Mouse (Mus musculus) telencephalon, adult 2 months (tissue): ENCODE data around the gene Smarcb1.
A peak's percentile ranks its signal among the peaks of the same experiment; 100 is the strongest.
"Not testable (repeated sequence)": the region's sequence is repeated elsewhere in the genome, so short reads cannot be mapped to it uniquely, and the experiment has no call there.

Source experiments
- DNase-seq: peaks from one replicate; pipeline ENCODE4 v3.0.0-alpha.2; 2011; ENCODE audit warnings: low read depth, low spot score

Gene Smarcb1

GRCm38 (mm10) chr10:75889406-75890153 lies 31.8 kb downstream of the Smarcb1 start:
- no peak for DNase-seq

- DNase-seq: not testable (repeated sequence)
These were observed 33.9 kb downstream of the Smarcb1 start for GRCm38 (mm10) chr10:75887504-75887903.

- no peak for DNase-seq
These were observed 36.7 kb downstream of the Smarcb1 start for GRCm38 (mm10) chr10:75884742-75885141.

DNA sequence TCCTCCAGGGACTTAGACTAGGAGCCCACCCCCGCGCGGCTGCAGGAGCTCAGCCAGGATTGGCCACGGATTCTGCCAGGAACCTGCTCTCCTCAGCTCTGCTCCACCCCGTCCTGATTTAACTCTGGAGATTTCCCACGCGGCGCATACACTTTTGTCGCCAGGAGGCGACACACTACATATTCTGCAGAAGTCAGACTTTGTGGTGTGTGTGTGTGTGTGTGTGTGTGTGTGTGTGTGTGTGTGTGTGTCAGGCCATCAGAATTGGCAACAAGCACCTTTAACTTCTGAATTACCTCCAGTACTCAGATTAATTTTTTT lies 38.2 kb downstream of the Smarcb1 start:
- peak; percentile 76 for DNase-seq

GRCm38 (mm10) chr10:75882433-75883231 lies 38.8 kb downstream of the Smarcb1 start:
- DNase-seq: no peak

DNA sequence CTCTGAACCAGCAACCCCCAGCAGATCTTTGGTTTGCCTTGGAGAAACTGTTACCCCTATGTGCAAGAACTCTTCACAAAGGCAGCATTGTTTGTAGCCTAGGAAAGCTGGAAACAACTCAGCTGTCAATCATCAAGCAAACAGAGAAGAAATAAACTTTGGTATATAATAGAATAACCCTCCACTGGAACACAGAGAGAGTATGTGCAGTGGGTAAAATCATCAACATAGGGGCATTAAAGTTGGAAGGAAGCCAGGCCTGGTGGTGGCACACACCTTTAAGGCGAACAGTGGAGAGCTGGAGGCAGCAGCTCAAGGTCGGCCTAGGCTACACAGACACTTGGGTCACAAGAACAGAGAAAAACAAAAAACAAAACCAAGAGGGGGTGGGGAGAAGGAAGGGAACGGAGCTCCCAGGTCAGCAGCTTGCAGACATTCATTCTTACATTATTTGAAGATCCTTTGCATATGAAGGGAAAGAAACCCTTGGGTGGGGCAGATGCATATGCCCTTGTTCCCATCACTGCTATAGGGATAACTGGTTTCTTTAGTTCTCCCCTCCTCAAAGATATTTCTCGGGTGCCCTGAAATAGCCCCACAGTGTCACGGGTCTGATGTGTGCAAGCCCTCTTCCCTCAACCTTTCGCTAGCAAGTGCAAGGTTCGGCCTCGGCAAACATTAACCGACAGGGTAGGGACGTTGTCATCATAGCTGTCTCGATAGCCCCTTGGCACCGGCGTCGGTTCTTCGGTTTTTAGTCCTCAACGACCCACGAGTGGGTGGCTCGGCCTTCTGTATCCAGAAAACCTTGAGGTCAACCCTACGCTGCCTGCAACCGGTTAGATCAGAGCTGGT lies 39.6 kb downstream of the Smarcb1 start:
- no peak for DNase-seq

DNA sequence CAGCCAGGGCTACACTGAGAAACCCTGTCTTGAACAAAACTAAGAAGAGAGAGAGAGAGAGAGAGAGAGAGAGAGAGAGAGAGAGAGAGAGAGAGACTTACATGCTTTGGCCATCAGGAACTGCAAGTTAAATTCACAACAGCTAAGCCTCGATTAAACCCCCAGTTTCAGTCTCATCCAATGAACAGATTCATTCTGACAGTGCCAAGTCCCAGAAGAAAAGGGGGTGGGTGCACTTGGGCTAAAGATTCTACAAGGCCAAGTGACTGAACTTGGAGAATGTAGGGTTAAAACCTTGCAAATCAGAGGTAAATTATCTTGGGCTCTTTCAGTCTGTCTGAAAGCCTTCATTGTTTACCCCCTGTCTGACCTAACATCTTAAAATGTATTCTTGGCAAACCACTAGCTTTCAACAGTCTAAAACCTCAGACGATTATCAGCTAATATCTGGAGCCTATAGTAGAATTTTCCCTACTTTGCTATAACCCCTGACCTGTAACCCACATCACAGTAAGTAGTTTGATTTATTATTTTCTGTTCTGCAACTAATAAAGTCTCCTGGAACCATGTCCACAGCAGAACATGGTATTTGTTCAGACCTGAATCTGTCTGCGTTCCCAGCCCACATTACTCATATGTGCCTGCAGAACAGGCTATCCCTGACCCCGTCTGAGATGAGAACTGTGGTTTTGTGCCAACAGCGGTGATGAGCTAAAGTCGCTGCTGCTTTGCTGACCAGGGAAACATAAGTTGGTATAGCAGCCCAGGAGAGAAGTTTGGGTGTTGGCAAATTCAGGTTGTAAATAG lies 40.4 kb downstream of the Smarcb1 start:
- no peak for DNase-seq

- no peak for DNase-seq
These were observed 41.1 kb downstream of the Smarcb1 start for GRCm38 (mm10) chr10:75880351-75880750.

DNA sequence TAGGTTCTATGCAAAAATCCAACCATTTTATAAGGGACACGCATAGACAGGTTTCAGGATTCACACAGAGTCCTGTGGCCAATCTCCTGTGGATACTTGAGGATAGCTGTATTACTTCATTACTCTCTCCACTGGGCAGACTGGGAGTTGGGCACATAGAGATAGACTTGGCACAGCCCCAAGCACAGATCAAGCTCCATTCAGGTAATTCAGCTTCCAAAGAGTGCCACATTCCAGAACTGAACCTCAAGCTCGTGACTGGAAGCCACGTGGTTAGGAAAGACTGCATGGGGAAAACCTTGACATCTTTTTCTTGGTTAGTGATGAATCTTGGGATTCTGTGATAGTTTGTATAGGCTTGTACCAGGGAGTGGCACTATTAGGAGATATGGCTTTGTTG lies 42.6 kb downstream of the Smarcb1 start:
- no peak for DNase-seq

GRCm38 (mm10) chr10:75873543-75874170 lies 47.8 kb downstream of the Smarcb1 start:
- DNase-seq: no peak

DNA sequence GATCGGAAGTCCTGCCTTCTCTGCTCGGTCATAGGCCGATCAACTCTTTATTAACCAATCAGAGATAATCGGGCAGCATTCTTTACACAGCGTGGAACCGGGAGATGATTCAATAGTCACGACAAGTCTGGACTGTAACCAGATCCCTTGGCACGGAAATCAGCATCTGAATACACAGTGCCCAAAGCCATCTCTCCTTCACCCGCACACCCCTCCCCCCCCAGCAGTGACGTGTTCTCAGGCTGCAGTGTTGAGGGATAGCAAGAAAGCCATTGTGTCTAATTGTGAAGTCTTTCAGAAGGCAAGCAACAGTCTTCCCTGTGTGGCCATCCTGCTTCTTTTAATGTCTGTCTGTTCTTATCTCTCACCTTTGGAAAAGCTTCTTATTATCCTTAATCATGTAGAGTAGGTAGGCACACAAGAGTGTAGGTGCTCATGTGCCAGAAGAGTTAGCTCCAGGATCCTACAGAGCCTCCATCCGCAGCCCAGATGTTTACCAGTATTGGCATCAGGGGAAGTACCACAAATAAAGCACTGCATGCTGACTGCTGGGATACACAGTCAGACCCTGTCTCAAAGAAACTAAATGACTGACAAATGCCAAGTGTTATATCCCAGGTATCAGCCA lies 48.4 kb downstream of the Smarcb1 start:
- peak; percentile 80 for DNase-seq

GRCm38 (mm10) chr10:75872025-75872914 lies 49.1 kb downstream of the Smarcb1 start:
- DNase-seq: no peak

GRCm38 (mm10) chr10:75861587-75861986 lies 59.8 kb downstream of the Smarcb1 start:
- no peak for DNase-seq

- DNase-seq: no peak
These were observed 60.7 kb downstream of the Smarcb1 start for GRCm38 (mm10) chr10:75860746-75861145.

DNA sequence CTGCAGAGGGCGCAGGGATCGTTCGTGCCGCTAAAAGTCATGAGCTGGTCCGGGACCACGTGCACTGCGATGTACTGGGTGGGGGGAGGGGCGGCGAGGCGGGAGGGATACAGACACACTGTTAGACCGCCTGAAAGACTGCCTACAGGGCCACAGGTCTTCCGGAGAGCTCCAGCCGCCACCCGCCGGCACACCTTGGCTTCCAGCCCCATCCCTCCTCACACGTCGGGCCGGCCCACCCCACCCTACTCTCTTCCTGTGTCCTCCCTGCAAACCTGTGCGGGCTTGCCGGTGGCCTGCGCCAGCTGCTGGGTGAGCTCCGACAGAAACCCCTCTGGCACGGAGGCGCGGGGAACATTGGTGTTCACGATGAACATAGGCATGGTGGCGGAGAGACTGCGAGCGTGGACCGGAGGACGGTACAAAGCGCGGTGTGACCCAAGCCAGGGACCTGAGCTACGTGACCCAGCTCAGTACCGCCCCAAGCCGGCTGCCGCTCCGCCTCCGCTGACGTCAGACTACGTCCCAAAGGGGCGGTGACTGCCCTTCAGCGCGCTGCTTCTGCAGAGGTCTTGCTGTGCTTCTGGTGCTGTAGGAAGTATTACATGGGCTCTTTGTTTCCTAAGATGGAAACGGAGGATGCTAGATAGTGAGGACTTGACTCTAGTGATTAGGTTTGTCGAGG lies 61.5 kb downstream of the Smarcb1 start, which contains the start of gene Mif:
Gene Mif (minus strand): TSS at position 455 of the 685 bp plus-strand sequence.
- DNase-seq: peak; percentile 82

DNA sequence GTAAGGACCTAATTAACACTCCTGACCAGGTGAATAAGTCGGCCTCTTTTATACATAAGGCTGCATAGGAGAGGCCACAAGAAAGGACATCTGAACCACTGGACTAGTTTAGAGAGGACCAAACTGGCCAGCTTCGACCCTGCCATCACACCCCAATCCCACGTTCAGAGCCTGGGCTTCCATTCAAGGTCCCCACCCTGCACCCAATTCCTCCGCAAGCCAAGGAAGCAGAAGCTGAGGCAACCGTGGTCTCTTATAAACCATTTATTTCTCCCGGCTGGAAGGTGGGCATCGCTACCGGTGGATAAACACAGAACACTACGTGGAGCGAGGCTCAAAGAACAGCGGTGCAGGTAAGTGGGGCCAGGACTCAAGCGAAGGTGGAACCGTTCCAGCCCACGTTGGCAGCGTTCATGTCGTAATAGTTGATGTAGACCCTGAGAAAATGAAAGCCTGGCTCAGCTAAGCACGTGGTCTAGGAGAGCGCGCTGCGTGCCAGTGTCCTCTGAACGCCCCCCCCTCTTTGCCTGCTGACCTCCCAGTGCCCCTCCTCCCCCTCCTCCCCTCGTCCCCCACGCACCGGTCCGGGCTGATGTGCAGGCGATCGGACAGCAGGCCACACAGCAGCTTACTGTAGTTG lies 62.2 kb downstream of the Smarcb1 start:
- no peak for DNase-seq

- no peak for DNase-seq
These were observed 63.8 kb downstream of the Smarcb1 start for GRCm38 (mm10) chr10:75857598-75857997.

DNA sequence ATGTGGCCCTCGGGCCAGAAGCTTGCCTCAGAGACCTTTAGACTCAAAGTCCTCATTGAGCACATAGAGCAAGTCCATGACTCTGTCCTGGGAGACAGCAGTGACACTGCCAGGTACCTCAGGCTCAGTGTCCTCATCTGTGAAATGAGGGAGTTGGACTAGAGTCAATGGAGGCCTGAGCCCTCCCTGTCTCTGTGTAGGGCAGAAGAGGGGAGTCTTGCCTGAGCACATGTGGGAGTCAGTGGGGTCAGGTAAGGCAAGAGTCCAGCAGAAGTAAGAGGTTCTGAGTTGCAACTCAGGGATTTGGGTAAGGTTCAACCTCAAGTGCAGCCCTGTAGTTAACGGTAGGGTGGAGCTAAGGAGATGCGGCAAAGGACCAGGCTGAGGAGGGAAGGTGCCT lies 64.4 kb downstream of the Smarcb1 start:
- DNase-seq: no peak
